In the genomic region with DNA sequence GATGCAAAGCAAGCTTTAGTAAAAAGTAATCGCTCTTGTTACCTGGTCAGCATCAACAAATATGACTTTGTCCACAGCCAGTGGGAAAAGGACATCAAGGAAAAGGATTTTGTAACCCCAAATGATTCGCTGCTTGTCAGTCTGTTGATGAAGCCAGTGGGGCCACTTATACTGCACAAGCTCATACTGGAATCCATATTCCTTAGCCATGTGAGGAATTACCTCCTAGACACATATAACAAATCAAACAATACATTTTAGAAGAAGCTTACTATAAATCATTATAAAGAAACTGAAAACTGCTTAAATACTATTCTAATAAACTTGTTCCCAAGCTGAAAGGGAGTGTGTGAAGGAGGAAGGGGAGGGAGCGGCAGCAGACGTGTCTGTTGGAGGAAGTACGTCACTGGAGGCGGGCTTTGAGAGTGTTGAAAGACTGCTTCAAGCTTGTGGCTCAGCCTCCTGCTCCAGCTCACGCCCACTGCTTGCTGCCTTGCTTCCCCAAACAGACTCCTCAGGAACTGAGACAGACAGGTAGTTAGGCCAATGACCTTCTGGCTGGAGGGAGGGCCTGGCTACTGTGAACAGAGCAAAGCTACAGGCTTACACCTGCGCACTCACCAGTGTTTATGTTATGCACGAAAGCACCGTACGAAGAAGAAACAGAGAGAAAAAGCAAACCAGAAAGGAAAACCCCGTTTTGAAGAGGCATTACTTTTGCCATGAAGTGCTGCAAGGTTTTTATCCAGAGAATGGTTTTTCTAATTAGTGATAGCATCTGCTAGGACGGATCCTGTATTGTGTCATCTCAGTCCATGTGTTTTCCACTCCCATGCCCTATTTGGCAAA, we compare ENCODE assay signal across 8 mouse cellular contexts.
DNase-seq lines count a peak whose midpoint lies in the region; ATAC-seq and TF ChIP-seq lines count a peak whose summit lies in the region.

No protein-coding gene starts in this region.

- DNase-seq in Patski (ENCODE audit: low read depth, low spot score): no peak
- DNase-seq in cerebellum, postnatal 10 days: peak; percentile 99
- DNase-seq in frontal cortex, adult 2 months (ENCODE audit: extremely low spot score in 1 of 2, low spot score in 1 of 2): peak; percentile 99
- peak; percentile 96 for DNase-seq in hindbrain, embryonic 10.5 days (ENCODE audit: low spot score)
- DNase-seq in layer of hippocampus, adult 9-10 months (ENCODE audit: low spot score): peak; percentile 98
- DNase-seq in ovary, adult 18-20 months (ENCODE audit: low spot score): peak; percentile 98
- DNase-seq in thymus, adult 2 months: peak; percentile 96

- H3K27ac ChIP-seq in hindbrain, embryonic 10.5 days: peak overlapping the region; percentile 74
- peak overlapping the region; percentile 83 for H3K27ac ChIP-seq in lung, embryonic 15.5 days
- H3K27ac ChIP-seq in thymus, adult 2 months (ENCODE audit: control insufficient read depth, insufficient read depth, low read length): no peak overlapping the region; the same call in 1 of the 2 replicates

- peak overlapping the region; percentile 72 for H3K4me2 ChIP-seq in lung, embryonic 15.5 days

- H3K4me3 ChIP-seq in hindbrain, embryonic 10.5 days: peak overlapping the region; percentile 61
- peak overlapping the region; percentile 45 for H3K4me3 ChIP-seq in lung, embryonic 15.5 days
- H3K4me3 ChIP-seq in thymus, adult 2 months (ENCODE audit: control insufficient read depth, insufficient read depth, low read length): no peak overlapping the region

- POLR2A ChIA-PET in Patski (lab: Charles Lee): interaction anchor here (0.6 kb wide), 1 partner anchor 69 kb away, joined by 3 read pairs; no protein-coding TSS in a partner anchor

- H3K4me1 ChIP-seq in hindbrain, embryonic 10.5 days (replicated peaks): peaks cover 16% of the 10 kb centered on the region
- H3K4me1 ChIP-seq in lung, embryonic 15.5 days: peaks cover 4% of the 10 kb centered on the region; the same call in 1 of the 2 replicates
- H3K4me1 ChIP-seq in thymus, adult 2 months (replicated peaks; ENCODE audit: control insufficient read depth, insufficient read depth, low read length): peaks cover 4% of the 10 kb centered on the region

- CTCF ChIA-PET in Patski (lab: Charles Lee): interaction anchor here (2.2 to 2.9 kb wide), 2 partner anchors 20 to 21 kb away, joined by 6 to 14 read pairs; no protein-coding TSS in a partner anchor

- in situ Hi-C loops in Patski (cut with MboI; ENCODE audit: low pct_unique_long_range_greater_than_20kb): loop anchor here (25.0 kb wide), 1 partner anchor 1055 kb away; no protein-coding TSS in a partner anchor

- no peaks in the 10 kb centered on the region for H3K27me3 ChIP-seq in Patski
- no peaks in the 10 kb centered on the region for H3K27me3 ChIP-seq in hindbrain, embryonic 10.5 days (ENCODE audit: insufficient read depth, poor library complexity, severe bottlenecking)
- no peaks in the 10 kb centered on the region for H3K27me3 ChIP-seq in lung, embryonic 15.5 days
- no peaks in the 10 kb centered on the region for H3K27me3 ChIP-seq in thymus, adult 2 months (ENCODE audit: control insufficient read depth, insufficient read depth, low read length)

- ATAC-seq in Patski: peak; percentile 97
- ATAC-seq in lung, embryonic 15.5 days (ENCODE audit: borderline replicate concordance, extremely low read depth, low FRiP score, low TSS enrichment): peak; percentile 100

- peaks cover 15% of the 10 kb centered on the region for H3K36me3 ChIP-seq in hindbrain, embryonic 10.5 days
- H3K36me3 ChIP-seq in lung, embryonic 15.5 days: peaks cover 12% of the 10 kb centered on the region
- no peaks in the 10 kb centered on the region for H3K36me3 ChIP-seq in thymus, adult 2 months (ENCODE audit: control insufficient read depth, insufficient read depth, low read length)

- WGBS in hindbrain, embryonic 10.5 days: 1% methylated on average over 13 of the region's 13 CpGs
- WGBS in lung, embryonic 15.5 days: 2% methylated on average over 13 of the region's 13 CpGs
- 1% methylated on average over 13 of the region's 13 CpGs for WGBS in thymus, adult 2 months

- TF ChIP-seq CTCF in Patski (IDR thresholded peaks at IDR 0.05): no peak
- TF ChIP-seq CTCF in thymus, adult 2 months (IDR thresholded peaks at IDR 0.05; ENCODE audit: borderline replicate concordance, control insufficient read depth, extremely low read depth, insufficient read depth, low read length, poor library complexity): no peak

- peak overlapping the region; percentile 35 for H3K9ac ChIP-seq in lung, embryonic 15.5 days

- H3K9me3 ChIP-seq in hindbrain, embryonic 10.5 days: peaks cover 5% of the 10 kb centered on the region; the same call in 1 of the 2 replicates
- no peaks in the 10 kb centered on the region for H3K9me3 ChIP-seq in lung, embryonic 15.5 days

- 0 out of 2 replicates have a peak, but pooled peaks have one; percentile 33 for TF ChIP-seq POLR2A in thymus, adult 2 months (IDR thresholded peaks at IDR 0.05; ENCODE audit: control insufficient read depth, extremely low read depth, insufficient read depth, low read length, poor library complexity)
